Mouse (Mus musculus) MEL (cell line): Measurements from ENCODE around the gene Tanc1.

Source experiments
- BHLHE40 ChIP-seq: IDR thresholded peaks from 2 replicates; pipeline ENCODE4 v1.6.1; 2012; ENCODE audit warnings: low read depth, mild to moderate bottlenecking, inconsistent platforms, low read length, improper control_type of control experiment, borderline replicate concordance
- CHD2 ChIP-seq: IDR thresholded peaks from 2 replicates; pipeline ENCODE4 v1.6.1; 2011; ENCODE audit warnings: low read length, improper control_type of control experiment
- CTCF ChIP-seq, 3 experiments: IDR thresholded peaks in 2 of 3; conservative IDR thresholded peaks in 1 of 3; 2 replicates each; pipeline ENCODE4 v1.5.1; 2011 to 2012; ENCODE audit warnings: low read length in 3 of 3, low read depth in 2 of 3, mild to moderate bottlenecking in 2 of 3, improper control_type of control experiment in 1 of 3, inconsistent platforms in 1 of 3, mixed read lengths in 1 of 3, moderate library complexity in 1 of 3; ENCODE audit not compliant: control insufficient read depth in 1 of 3, insufficient read depth in 1 of 3, poor library complexity in 1 of 3, severe bottlenecking in 1 of 3
- GATA1 ChIP-seq: IDR thresholded peaks from 2 replicates; pipeline ENCODE4 v1.6.1; 2011; ENCODE audit warnings: low read depth, low read length, improper control_type of control experiment
- RCOR1 ChIP-seq: IDR thresholded peaks from 2 replicates; pipeline ENCODE4 v1.6.1; 2012; ENCODE audit warnings: low read depth, mild to moderate bottlenecking, inconsistent platforms, low read length, improper control_type of control experiment
- SMC3 ChIP-seq: IDR thresholded peaks from 2 replicates; pipeline ENCODE4 v1.6.1; 2011; ENCODE audit warnings: low read depth, low read length, improper control_type of control experiment
- TAL1 ChIP-seq: IDR thresholded peaks from 2 replicates; pipeline ENCODE4 v1.6.1; 2012; ENCODE audit warnings: mild to moderate bottlenecking, inconsistent platforms, low read length, moderate library complexity, mixed read lengths
- ZC3H11A ChIP-seq: IDR thresholded peaks from 2 replicates; pipeline ENCODE4 v1.6.1; 2012; ENCODE audit warnings: low read depth, mild to moderate bottlenecking, inconsistent platforms, low read length, improper control_type of control experiment

GRCm38 (mm10) chr2:59719831-59720230 is 108.0 kb downstream of the Tanc1 start:
- TF ChIP-seq RCOR1: no peak
- TF ChIP-seq CTCF (IDR thresholded peaks at IDR 0.05 in 2 of 3, conservative IDR thresholded peaks at IDR 0.05 in 1 of 3; ENCODE audit: control insufficient read depth in 1 of 3, insufficient read depth in 1 of 3, low read depth in 2 of 3, low read length in 3 of 3, poor library complexity in 1 of 3, severe bottlenecking in 1 of 3): no peak
- TF ChIP-seq ZC3H11A: no peak
- no peak for TF ChIP-seq CHD2
- TF ChIP-seq SMC3: no peak
- no peak for TF ChIP-seq BHLHE40
- TF ChIP-seq TAL1: no peak
- TF ChIP-seq GATA1: no peak
